Mouse (Mus musculus) forebrain, embryonic 15.5 days (tissue): ENCODE measurements around the gene Adamts1. TPM values are rescaled to one million over a fixed set of nuclear protein-coding genes. Genes with fewer than 3 reads are reported as not detected.

ENCODE experiments used
- ATAC-seq: fragments of 200-750 bp; cut with Nextera tagmentation; replicated peaks from 2 replicates; pipeline ENCODE4 v1.8.0; 2017; ENCODE audit warnings: mild to moderate bottlenecking, moderate TSS enrichment, moderate library complexity
- H3K27ac ChIP-seq: fragments of 300-500 bp; sonication (generic); replicated peaks from 2 replicates; pipeline ENCODE4 v1.5.1; 2015; ENCODE audit warnings: mild to moderate bottlenecking, inconsistent platforms
- H3K27me3 ChIP-seq: fragments of 300-500 bp; sonication (generic); 2 replicates; pipeline ENCODE4 v1.6.1; 2015; ENCODE audit warnings: inconsistent platforms
- H3K36me3 ChIP-seq: fragments of 300-500 bp; sonication (generic); 2 replicates; pipeline ENCODE4 v1.6.1; 2015; ENCODE audit warnings: mild to moderate bottlenecking, inconsistent platforms
- H3K4me1 ChIP-seq: fragments of 300-500 bp; sonication (generic); 2 replicates; pipeline ENCODE4 v1.6.1; 2015; ENCODE audit warnings: inconsistent platforms
- H3K4me2 ChIP-seq: fragments of 300-500 bp; sonication (generic); replicated peaks from 2 replicates; pipeline ENCODE4 v1.6.1; 2015; ENCODE audit warnings: mild to moderate bottlenecking, inconsistent platforms
- H3K4me3 ChIP-seq: fragments of 300-500 bp; sonication (generic); 2 replicates; pipeline ENCODE4 v1.5.1; 2015; ENCODE audit warnings: mild to moderate bottlenecking, inconsistent platforms
- H3K9ac ChIP-seq: fragments of 300-500 bp; sonication (generic); replicated peaks from 2 replicates; pipeline ENCODE4 v1.6.1; 2015; ENCODE audit warnings: mild to moderate bottlenecking, inconsistent platforms
- H3K9me3 ChIP-seq: fragments of 300-500 bp; sonication (generic); 2 replicates; pipeline ENCODE4 v1.6.1; 2016; ENCODE audit warnings: inconsistent platforms
- WGBS: fragments of 180-500 bp; shearing (Covaris S2); methylation state at CpG from one replicate; pipeline ENCODE4 v1.1.7; 2015; ENCODE audit warnings: mixed read lengths; 5-methylcytosine and 5-hydroxymethylcytosine counted together
- polyA plus RNA-seq: library from polyadenylated mRNA; unstranded; fragments of >200 nt; fragmentation: Nextera tagmentation; extraction: Ambion mirVana; gene quantifications from 2 replicates; pipeline ENCODE4 v1.2.1, GENCODE M21; 2015

Adamts1 gene
- polyA plus RNA-seq, 1 experiment from 2014 or later = 13.0 TPM

DNA sequence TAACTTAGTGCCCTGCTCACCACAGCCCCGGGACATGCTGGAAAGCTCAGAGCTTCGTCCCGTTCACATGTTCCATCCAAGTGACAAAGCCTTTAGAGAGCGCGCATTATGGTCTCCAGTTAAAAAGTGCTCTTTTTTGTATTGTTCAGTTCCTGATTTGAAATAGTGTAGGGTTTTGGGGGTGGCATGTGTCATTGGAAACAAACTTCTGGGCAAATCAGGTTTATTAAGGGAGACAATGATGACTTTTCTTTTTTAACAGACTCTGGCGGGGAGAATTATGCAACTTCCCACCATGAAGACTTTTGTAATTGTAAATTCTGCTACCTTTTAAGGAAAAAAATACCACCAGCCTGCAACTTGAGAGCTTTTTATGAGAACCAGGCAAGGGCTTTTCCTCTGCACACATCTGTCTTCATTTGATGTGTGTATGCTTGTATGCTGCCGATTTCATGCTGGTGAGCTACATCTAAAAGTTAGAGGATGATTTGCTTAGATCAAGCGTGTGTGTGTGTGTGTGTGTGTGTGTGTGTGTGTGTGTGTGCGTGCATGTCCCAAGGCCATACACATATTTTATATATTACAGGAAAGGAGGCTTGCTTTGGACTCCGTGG lies 40.8 kb downstream of the Adamts1 start:
- H3K4me1 ChIP-seq = peaks cover 2% of the 10 kb centered on the region; the same call in 1 of the 2 replicates
- 88% methylated on average over 10 of the region's 10 CpGs for WGBS
- H3K9ac ChIP-seq = no peak overlapping the region
- H3K4me3 ChIP-seq = no peak overlapping the region
- no peaks in the 10 kb centered on the region for H3K9me3 ChIP-seq
- no peak overlapping the region for H3K4me2 ChIP-seq
- no peak overlapping the region for H3K27ac ChIP-seq
- no peaks in the 10 kb centered on the region for H3K27me3 ChIP-seq
- no peaks in the 10 kb centered on the region for H3K36me3 ChIP-seq
- no peak for ATAC-seq

DNA sequence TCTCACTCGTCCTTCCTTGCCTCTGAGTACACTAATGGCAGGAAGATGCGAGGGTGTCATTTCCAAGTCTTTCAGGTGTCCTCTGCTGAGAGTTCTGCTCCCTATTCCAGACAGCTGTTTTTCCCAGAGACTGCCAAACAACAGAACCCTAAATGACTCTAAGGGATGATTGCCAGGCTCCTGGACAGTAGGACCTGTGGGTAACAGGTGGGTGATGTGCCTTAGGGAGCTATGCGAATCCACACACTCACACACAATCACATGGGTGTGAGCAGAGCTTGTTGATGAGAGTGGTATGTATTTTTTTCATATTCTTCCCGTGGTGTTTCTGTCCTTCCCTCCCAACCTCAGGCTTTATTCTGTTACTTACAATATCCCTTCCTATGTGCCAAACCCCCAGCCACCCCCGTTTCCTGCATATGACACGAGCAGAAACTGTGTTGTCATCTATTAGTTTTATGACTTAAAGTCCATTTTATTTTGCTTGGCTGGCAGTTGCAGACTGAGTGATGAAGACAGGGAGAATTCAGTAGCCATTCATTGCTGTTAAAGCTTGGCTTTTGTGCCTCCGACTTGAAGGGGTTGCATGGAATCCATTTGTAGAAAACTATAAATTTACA lies 41.8 kb downstream of the Adamts1 start:
- no peak overlapping the region for H3K27ac ChIP-seq
- no peak overlapping the region for H3K4me2 ChIP-seq
- no peaks in the 10 kb centered on the region for H3K9me3 ChIP-seq
- no peak overlapping the region for H3K9ac ChIP-seq
- H3K4me3 ChIP-seq = no peak overlapping the region
- WGBS = 88% methylated on average over 7 of the region's 7 CpGs
- H3K27me3 ChIP-seq = no peaks in the 10 kb centered on the region
- H3K4me1 ChIP-seq = peaks cover 8% of the 10 kb centered on the region
- H3K36me3 ChIP-seq = no peaks in the 10 kb centered on the region
- no peak for ATAC-seq

DNA sequence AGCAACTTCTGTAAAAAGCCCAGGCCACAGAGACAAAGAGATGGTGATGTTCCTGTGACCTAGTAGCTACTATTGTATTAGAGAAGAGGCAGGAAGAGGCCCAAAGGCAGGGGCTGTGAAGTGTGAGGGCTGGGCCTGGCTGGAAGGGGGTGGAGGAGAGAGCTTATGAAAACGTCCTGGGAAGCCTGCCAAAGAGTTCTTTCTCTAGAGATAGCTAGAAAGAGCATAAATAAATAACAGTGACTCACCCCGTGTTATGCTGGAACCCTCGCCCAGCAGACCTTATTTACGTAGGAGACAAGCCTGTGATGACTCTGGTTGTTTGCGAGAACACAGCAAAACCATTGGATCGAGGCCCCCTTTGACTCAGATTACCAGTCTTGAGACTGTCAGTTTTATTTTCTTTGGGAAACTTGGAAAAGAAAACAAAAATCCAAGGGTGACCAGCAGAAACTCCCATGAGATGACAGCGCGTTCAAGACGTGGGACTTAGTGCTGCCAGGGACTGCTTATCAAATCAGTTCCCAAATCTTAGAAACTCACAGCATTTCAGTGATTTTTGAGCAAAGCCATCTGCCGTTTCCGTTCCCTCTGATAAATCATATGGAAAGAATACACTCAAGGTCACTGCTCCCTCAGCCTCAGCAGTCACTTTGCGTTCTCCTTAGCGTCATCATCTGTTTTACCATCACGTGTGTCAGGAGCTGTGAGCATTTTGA lies 46.7 kb downstream of the Adamts1 start:
- no peak overlapping the region for H3K4me3 ChIP-seq
- H3K27ac ChIP-seq = no peak overlapping the region
- no peaks in the 10 kb centered on the region for H3K36me3 ChIP-seq
- WGBS = 55% methylated on average over 14 of the region's 14 CpGs
- ATAC-seq = peak; percentile 55; the same call in 1 of the 2 replicates
- H3K9me3 ChIP-seq = no peaks in the 10 kb centered on the region
- peaks cover 6% of the 10 kb centered on the region; the same call in 1 of the 2 replicates for H3K4me1 ChIP-seq
- H3K9ac ChIP-seq = no peak overlapping the region
- no peak overlapping the region for H3K4me2 ChIP-seq
- H3K27me3 ChIP-seq = no peaks in the 10 kb centered on the region

DNA sequence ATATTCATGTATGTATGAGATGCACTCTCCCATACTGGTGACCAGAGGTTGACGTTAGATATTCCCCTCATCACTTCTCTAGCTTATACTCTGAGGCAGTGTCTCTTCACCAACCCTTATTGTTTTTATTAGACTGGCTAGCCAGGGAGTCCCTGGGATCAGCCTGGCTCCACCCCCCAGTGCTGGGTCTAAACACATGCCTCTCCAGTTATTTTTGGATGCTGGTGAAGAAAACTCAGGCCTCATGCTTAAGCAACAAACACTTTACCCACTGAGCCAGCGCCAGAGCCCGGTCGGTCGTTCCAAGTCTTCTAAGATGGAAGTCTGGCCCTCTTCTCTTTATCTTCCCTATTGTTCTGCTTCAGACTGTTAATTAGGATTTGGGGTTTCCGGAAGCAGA lies 53.6 kb downstream of the Adamts1 start:
- H3K4me2 ChIP-seq = no peak overlapping the region
- ATAC-seq = no peak
- 44% methylated on average over 6 of the region's 6 CpGs for WGBS
- H3K4me3 ChIP-seq = no peak overlapping the region
- H3K27ac ChIP-seq = no peak overlapping the region
- H3K36me3 ChIP-seq = no peaks in the 10 kb centered on the region
- no peaks in the 10 kb centered on the region for H3K27me3 ChIP-seq
- no peaks in the 10 kb centered on the region for H3K9me3 ChIP-seq
- H3K4me1 ChIP-seq = peaks cover 6% of the 10 kb centered on the region
- H3K9ac ChIP-seq = no peak overlapping the region

DNA sequence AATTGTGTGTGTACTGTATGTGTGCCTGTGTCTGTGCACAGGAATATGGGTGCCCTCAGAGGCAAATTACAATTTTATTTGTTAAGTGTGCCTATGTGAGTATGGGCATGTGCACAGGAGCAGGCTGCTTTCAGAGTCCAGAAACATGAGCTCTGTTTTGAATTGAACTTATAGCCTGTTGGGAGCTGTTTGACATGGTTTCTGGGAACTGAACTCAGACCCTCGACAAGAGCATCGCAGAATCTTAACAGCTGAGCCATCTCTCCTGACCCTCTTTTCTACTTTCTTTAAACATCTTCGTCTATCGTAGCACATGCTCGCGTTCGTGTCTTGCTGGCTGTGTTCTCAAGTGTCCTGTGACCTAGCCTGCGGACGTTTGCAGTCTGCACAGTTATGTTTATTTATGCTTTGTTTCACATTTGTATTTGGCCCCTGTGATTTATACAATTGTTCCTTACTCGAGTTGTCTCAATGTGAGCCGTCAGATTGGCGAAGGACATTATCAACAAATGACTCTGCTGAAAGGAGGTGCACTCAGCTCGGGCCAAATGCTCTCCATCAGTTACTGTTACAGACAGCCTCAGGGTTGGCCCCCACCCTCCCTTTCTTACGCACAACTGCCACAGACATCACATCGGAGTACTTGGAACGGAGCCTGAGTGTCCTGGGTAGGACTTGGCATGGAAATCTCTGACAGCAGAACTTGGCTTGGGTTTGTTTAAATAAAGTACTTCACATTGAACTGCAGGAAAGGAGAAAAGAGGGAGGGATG lies 55.1 kb downstream of the Adamts1 start:
- Histone ChIP-seq H3K27me3 (no peaks in the 10 kb centered on the region), H3K9me3 (no peaks in the 10 kb centered on the region), H3K27ac (no peak overlapping the region), H3K4me3 (no peak overlapping the region), H3K9ac (no peak overlapping the region), H3K4me2 (peak overlapping the region; percentile 18), H3K4me1 (peaks cover 6% of the 10 kb centered on the region), H3K36me3 (no peaks in the 10 kb centered on the region)
- 37% methylated on average over 16 of the region's 16 CpGs for WGBS
- ATAC-seq = peak; percentile 95

DNA sequence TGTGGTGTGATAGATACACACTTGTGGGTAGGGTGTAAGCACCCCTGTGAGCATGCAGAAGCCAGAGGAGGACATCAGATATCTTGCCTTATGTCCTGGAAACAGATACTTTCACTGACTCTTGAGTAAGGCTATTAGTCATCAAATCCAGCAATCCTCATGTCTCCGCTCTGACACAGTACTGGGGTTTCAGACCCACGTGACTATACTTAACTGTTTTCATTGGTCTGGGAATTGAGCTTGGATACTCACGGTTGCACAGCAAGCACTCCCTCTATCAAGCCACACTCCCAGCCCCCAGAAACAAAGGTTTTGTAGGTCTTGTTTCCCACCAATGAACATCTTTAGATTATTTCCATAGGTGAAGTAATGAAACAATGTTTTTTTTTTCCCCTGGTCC lies 56.5 kb downstream of the Adamts1 start:
- Histone ChIP-seq H3K27ac (no peak overlapping the region), H3K9ac (no peak overlapping the region)

More for the DNA sequence above, 56.5 kb downstream of the Adamts1 start:
- WGBS = 89% methylated on average over 3 of the region's 3 CpGs
- Histone ChIP-seq H3K4me1 (peaks cover 6% of the 10 kb centered on the region), H3K4me3 (no peak overlapping the region), H3K27me3 (no peaks in the 10 kb centered on the region), H3K9me3 (no peaks in the 10 kb centered on the region), H3K36me3 (no peaks in the 10 kb centered on the region), H3K4me2 (no peak overlapping the region)
- ATAC-seq = no peak

Other genes starting within 250 kb of the Adamts1 start
- gene Cyyr1, start 249.7 kb downstream of the Adamts1 start, polyA plus RNA-seq = 2.0 and 2.6 TPM in 2 replicates
- gene Adamts5, start 98.7 kb upstream of the Adamts1 start, polyA plus RNA-seq = 1.8 and 1.9 TPM in 2 replicates